Mouse (Mus musculus): Measurements from ENCODE around the gene AI837181. TPM values are rescaled to one million over a fixed set of nuclear protein-coding genes. Genes with fewer than 3 reads are reported as not detected.

Gene AI837181
- 40.3 and 40.7 TPM in 2 replicates for polyA plus RNA-seq (2021; fragmentation: Nextera tagmentation)
- long read RNA-seq, experiment 1, transcript AI837181-201 (2 exons, 1,529 nt), result minor isoform, 7 of 67 reads
- long read RNA-seq, experiment 1, transcript AI837181-202 (2 exons, 1,528 nt), result major isoform, 46 of 67 reads
- long read RNA-seq, experiment 1, partial matches to known transcripts, result 0 of 67 reads
- long read RNA-seq, experiment 1, other reads (novel, unspliced or antisense), result 14 of 67 reads
- long read RNA-seq, experiment 2, transcript AI837181-202 (2 exons, 1,528 nt), result major isoform, 94 of 129 reads
- long read RNA-seq, experiment 2, transcript AI837181-201 (2 exons, 1,529 nt), result minor isoform, 13 of 129 reads
- long read RNA-seq, experiment 2, partial matches to known transcripts, result 0 of 129 reads
- long read RNA-seq, experiment 2, other reads (novel, unspliced or antisense), result 22 of 129 reads

GRCm38 (mm10) chr19:5424782-5425741, at the start of gene AI837181, which contains the start of gene Drap1:
Gene AI837181, plus strand, starts transcription at chr19:5425144.
Gene Drap1, minus strand, starts transcription at chr19:5424979.

GRCm38 (mm10) chr19:5388588-5389242, 36.2 kb upstream of the AI837181 start, which contains the start of gene Sart1:
Gene Sart1, minus strand, starts transcription at chr19:5388703.

DNA sequence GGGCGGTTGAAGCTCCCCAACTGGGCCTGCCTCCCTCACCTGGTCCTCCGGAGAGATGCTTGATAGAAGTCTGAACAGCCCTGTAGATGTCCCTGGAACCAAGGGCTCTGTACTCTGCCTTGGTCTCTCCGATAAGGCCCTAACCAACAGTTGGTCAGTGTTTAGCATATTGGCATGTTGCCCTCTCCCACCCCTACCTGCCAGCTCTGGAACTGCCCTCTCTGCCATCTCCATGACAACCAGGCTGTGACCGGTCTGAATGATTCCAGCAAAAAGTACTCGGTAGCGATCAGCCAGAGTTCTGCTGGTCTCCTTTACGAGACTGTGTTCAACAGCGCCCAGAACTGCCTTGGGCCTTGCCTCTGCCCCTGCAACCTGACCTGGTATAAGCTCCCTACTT, 22.7 kb upstream of the AI837181 start, which contains the start of gene Tsga10ip:
TSS of gene Tsga10ip (minus strand) at position 234 of the 400 bp plus-strand sequence.

DNA sequence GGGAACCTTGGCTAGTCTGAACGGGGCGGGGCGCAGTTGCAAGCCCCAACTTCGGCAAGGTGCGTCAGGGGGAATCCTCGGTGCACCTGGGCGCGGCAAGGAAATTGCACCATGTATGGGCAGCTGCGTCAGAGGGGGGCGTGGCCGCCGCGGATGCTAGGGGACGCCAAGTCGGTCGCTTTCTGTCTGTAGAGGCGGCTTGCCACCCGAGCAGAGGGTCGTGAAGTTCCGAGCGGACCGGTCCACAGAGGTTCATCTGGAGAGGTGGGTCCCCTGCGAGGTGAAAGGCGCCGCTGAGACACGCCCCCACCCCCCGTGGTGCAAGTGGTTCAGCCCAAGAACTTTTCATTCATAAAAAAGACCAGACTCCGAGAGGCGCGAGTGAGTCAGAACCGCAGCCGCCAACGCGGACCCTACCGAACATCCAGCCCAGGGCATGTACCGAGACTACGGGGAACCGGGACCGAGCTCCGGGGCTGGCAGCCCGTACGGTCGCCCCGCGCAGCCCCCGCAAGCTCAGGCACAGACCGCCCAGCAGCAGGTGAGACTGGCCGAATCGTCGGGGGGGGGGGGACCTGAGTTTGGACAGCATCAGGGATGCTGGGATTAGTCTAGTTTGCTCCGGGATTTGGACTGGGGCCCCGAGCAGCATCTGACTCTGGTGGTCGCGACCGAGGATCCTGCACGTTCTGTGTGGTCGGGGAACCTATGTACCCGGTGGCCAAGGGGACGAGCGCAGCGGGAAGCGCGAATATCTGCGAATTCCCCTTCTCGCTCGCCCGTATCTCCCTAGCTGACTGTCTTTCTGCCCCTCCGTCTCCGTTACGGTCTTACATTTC, 22.8 kb downstream of the AI837181 start, which contains the start of gene Fosl1:
TSS of gene Fosl1 (plus strand) at position 33 of the 839 bp plus-strand sequence.

DNA sequence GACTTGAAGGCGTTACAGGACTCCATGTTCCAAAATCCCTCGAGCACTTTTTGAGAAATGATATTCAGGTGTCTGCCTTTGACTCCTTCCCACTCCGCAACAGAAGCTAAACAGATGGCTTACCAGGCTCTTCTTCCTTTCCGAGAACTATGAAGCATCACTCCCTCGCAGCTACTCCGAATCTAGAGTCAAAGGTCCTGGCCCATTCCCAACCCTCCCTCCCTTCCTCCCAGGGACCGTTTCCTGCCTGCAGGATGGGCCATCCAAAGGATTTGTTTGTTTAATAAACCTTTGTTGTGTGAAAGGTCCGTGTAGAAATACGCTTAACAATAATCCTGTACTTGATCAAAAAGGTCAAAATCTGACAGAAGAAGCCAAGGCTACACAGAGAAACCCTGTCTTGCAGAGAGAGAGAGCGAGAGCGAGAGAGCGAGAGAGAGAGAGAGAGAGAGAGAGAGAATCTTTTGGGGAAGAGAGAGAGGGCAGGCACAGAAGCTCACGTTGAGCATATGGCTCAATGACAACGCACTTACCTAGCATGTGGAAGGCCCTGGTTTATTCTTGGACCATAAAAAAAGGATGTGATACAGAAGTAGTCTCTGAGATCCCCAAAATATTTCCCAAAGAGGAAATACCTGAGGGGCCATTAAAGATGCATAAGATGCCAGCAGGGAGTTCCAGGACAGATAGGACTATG, 33.0 kb downstream of the AI837181 start, which contains the start of gene Ccdc85b:
TSS of gene Ccdc85b (minus strand) at position 149 of the 697 bp plus-strand sequence.

DNA sequence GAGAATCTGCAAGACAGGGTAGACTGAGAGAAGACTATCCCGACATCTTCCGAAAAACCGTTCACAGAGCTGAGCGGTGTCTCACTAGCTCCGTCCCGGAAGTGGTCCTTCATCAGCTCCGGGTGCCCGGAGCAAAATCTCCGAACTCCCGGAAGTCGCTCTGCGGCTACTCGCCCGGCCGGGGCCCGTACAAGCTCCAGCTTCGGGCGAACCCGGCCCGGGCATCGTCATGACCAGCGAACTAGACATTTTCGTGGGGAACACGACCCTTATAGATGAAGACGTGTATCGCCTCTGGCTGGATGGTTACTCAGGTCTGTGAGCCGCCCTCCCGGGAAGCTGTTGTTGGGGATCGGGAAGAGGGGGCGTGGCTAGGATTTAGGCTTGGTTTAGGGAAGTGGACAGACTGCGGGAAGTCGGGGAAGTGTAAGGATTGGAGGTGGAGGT, 35.5 kb downstream of the AI837181 start, which contains the start of gene Fibp:
TSS of gene Fibp (plus strand) at position 151 of the 447 bp plus-strand sequence.

GRCm38 (mm10) chr19:5468374-5468773, 43.4 kb downstream of the AI837181 start, which contains the start of gene Ctsw:
Gene Ctsw, minus strand, starts transcription at chr19:5468507.

DNA sequence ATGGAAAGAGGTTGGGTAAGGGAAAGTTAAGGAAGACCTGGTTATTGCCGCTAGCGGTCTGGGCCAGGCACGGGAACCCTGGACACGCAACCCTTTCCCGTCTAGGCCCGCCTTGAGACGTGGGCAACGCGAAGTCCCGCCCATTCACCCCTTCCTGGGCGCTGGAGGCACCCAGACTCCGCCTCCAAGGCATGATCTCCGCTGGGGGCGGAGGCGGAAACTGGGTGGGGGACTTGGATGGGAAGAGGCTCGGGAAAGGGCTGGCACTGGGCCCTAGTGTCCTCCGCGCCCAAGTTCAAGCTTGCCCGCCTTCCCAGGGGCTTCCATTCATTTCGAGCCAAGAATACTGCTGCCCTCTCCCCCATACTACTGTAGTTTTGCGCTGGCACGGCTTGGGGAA, 48.8 kb downstream of the AI837181 start, which contains the start of gene Efemp2:
TSS of gene Efemp2 (plus strand) at position 235 of the 400 bp plus-strand sequence.

Other genes with a start within 250 kb of the AI837181 start
- 25.5 and 25.8 TPM in 2 replicates for gene Pacs1, start 152.0 kb upstream of the AI837181 start, polyA plus RNA-seq (2021; fragmentation: Nextera tagmentation)
- 214 and 232 TPM in 2 replicates for gene Sf3b2, start 129.7 kb upstream of the AI837181 start, polyA plus RNA-seq (2021; fragmentation: Nextera tagmentation)
- 71.6 and 91.0 TPM in 2 replicates for gene Gal3st3, start 126.8 kb upstream of the AI837181 start, polyA plus RNA-seq (2021; fragmentation: Nextera tagmentation)
- gene Catsper1, start 89.4 kb upstream of the AI837181 start, polyA plus RNA-seq (2021; fragmentation: Nextera tagmentation), result not detected in 2 replicates
- 20.6 and 32.3 TPM in 2 replicates for gene Cst6, start 75.6 kb upstream of the AI837181 start, polyA plus RNA-seq (2021; fragmentation: Nextera tagmentation)
- gene Eif1ad, start 58.4 kb upstream of the AI837181 start, polyA plus RNA-seq (2021; fragmentation: Nextera tagmentation), result 22.7 and 28.8 TPM in 2 replicates
- gene Banf1, start 58.0 kb upstream of the AI837181 start, polyA plus RNA-seq (2021; fragmentation: Nextera tagmentation), result 166 and 174 TPM in 2 replicates
- gene Sart1, start 36.4 kb upstream of the AI837181 start, polyA plus RNA-seq (2021; fragmentation: Nextera tagmentation), result 23.3 and 23.5 TPM in 2 replicates
- gene Tsga10ip, start 22.6 kb upstream of the AI837181 start, polyA plus RNA-seq (2021; fragmentation: Nextera tagmentation), result not detected in 2 replicates
- 165 and 209 TPM in 2 replicates for gene Drap1, start 165 bp upstream of the AI837181 start, polyA plus RNA-seq (2021; fragmentation: Nextera tagmentation)
- gene Fosl1, start 22.4 kb downstream of the AI837181 start, polyA plus RNA-seq (2021; fragmentation: Nextera tagmentation), result 0.38 TPM in 1 of 2 replicates, not detected in the other
- 15.8 and 16.5 TPM in 2 replicates for gene Ccdc85b, start 32.8 kb downstream of the AI837181 start, polyA plus RNA-seq (2021; fragmentation: Nextera tagmentation)
- 85.1 and 88.5 TPM in 2 replicates for gene Fibp, start 35.5 kb downstream of the AI837181 start, polyA plus RNA-seq (2021; fragmentation: Nextera tagmentation)
- 0.20 and 0.41 TPM in 2 replicates for gene Ctsw, start 43.4 kb downstream of the AI837181 start, polyA plus RNA-seq (2021; fragmentation: Nextera tagmentation)
- 17.7 and 32.4 TPM in 2 replicates for gene Efemp2, start 48.8 kb downstream of the AI837181 start, polyA plus RNA-seq (2021; fragmentation: Nextera tagmentation)
- gene Mus81, start 63.3 kb downstream of the AI837181 start, polyA plus RNA-seq (2021; fragmentation: Nextera tagmentation), result 24.3 and 24.9 TPM in 2 replicates
- gene Cfl1, start 65.3 kb downstream of the AI837181 start, polyA plus RNA-seq (2021; fragmentation: Nextera tagmentation), result 906 and 1,048 TPM in 2 replicates
- gene 1700020D05Rik, start 78.6 kb downstream of the AI837181 start, polyA plus RNA-seq (2021; fragmentation: Nextera tagmentation), result not detected in 2 replicates
- gene Snx32, start 85.4 kb downstream of the AI837181 start, polyA plus RNA-seq (2021; fragmentation: Nextera tagmentation), result 50.6 and 51.6 TPM in 2 replicates
- gene Ovol1, start 135.5 kb downstream of the AI837181 start, polyA plus RNA-seq (2021; fragmentation: Nextera tagmentation), result not detected in 2 replicates
- gene Ap5b1, start 142.9 kb downstream of the AI837181 start, polyA plus RNA-seq (2021; fragmentation: Nextera tagmentation), result 2.8 and 5.1 TPM in 2 replicates
- 47.4 and 53.5 TPM in 2 replicates for gene Rnaseh2c, start 176.7 kb downstream of the AI837181 start, polyA plus RNA-seq (2021; fragmentation: Nextera tagmentation)
- gene Kat5, start 185.1 kb downstream of the AI837181 start, polyA plus RNA-seq (2021; fragmentation: Nextera tagmentation), result 41.3 and 45.1 TPM in 2 replicates
- 9.2 and 14.8 TPM in 2 replicates for gene Rela, start 212.3 kb downstream of the AI837181 start, polyA plus RNA-seq (2021; fragmentation: Nextera tagmentation)
- 7.2 and 9.3 TPM in 2 replicates for gene Sipa1, start 238.6 kb downstream of the AI837181 start, polyA plus RNA-seq (2021; fragmentation: Nextera tagmentation)

All from layer of hippocampus, adult 6 months (tissue).